Mouse (Mus musculus) embryonic facial prominence, embryonic 10.5 days (tissue): ENCODE data around the gene Fam161b. TPM values are rescaled to one million over a fixed set of nuclear protein-coding genes. Genes with fewer than 3 reads are reported as not detected.

ENCODE experiments used
- polyA plus RNA-seq: library from polyadenylated mRNA; unstranded; fragments of >200 nt; fragmentation: Nextera tagmentation; extraction: Ambion mirVana; gene quantifications from 2 replicates; pipeline ENCODE4 v1.2.1, GENCODE M21; 2016

The Fam161b gene
- polyA plus RNA-seq, 1 experiment from 2014 or later: 4.0 TPM

Other genes starting within 250 kb of the Fam161b start
- 4.1 and 6.7 TPM in 2 replicates for gene Dnal1, start 247.5 kb downstream of the Fam161b start, polyA plus RNA-seq
- gene Pnma1, start 213.3 kb downstream of the Fam161b start, polyA plus RNA-seq: 1.3 and 1.6 TPM in 2 replicates
- 7.3 and 8.2 TPM in 2 replicates for gene Elmsan1, start 143.0 kb downstream of the Fam161b start, polyA plus RNA-seq
- 16.5 and 16.6 TPM in 2 replicates for gene Ptgr2, start 76.6 kb downstream of the Fam161b start, polyA plus RNA-seq
- 116 and 119 TPM in 2 replicates for gene Zfp410, start 45.0 kb downstream of the Fam161b start, polyA plus RNA-seq
- 44.8 and 44.9 TPM in 2 replicates for gene Coq6, start 176 bp downstream of the Fam161b start, polyA plus RNA-seq
- gene Entpd5, start 47.2 kb upstream of the Fam161b start, polyA plus RNA-seq: 8.1 and 10.0 TPM in 2 replicates
- gene Bbof1, start 47.2 kb upstream of the Fam161b start, polyA plus RNA-seq: 0.49 and 0.80 TPM in 2 replicates
- gene Rnf113a2, start 55.4 kb upstream of the Fam161b start, polyA plus RNA-seq: 23.3 and 24.6 TPM in 2 replicates
- 16.0 and 18.2 TPM in 2 replicates for gene Aldh6a1, start 89.2 kb upstream of the Fam161b start, polyA plus RNA-seq
- 28.4 and 28.6 TPM in 2 replicates for gene Lin52, start 89.6 kb upstream of the Fam161b start, polyA plus RNA-seq
- 2.8 and 3.2 TPM in 2 replicates for gene Vsx2, start 207.9 kb upstream of the Fam161b start, polyA plus RNA-seq